Mouse (Mus musculus): Measurements from ENCODE around the gene Ppil6.

Ppil6 gene

GRCm38 (mm10) chr10:41479961-41480360 is 10.3 kb upstream of the Ppil6 start:
- DNase-seq, result no peak

GRCm38 (mm10) chr10:41480938-41481880 is 9.0 kb upstream of the Ppil6 start:
- DNase-seq, result no peak

- no peak for DNase-seq
These were observed 7.8 kb upstream of the Ppil6 start for GRCm38 (mm10) chr10:41482446-41482845.

GRCm38 (mm10) chr10:41485778-41486177 is 4.5 kb upstream of the Ppil6 start:
- no peak for DNase-seq

- no peak for DNase-seq
These were observed 3.6 kb upstream of the Ppil6 start for GRCm38 (mm10) chr10:41486506-41487170.

- DNase-seq, result no peak
These were observed 1.4 kb upstream of the Ppil6 start for GRCm38 (mm10) chr10:41488877-41489276.

GRCm38 (mm10) chr10:41489294-41489693 is 945 bp upstream of the Ppil6 start:
- DNase-seq, result peak in 1 of 2 experiments; percentile 21

GRCm38 (mm10) chr10:41490518-41490873 is 257 bp downstream of the Ppil6 start:
- no peak for DNase-seq

GRCm38 (mm10) chr10:41491111-41491510 is 872 bp downstream of the Ppil6 start:
- no peak for DNase-seq

GRCm38 (mm10) chr10:41500941-41501340 is 10.7 kb downstream of the Ppil6 start:
- DNase-seq, result no peak

GRCm38 (mm10) chr10:41504996-41505395 is 14.8 kb downstream of the Ppil6 start:
- no peak for DNase-seq

- peak; percentile 56 to 76 for DNase-seq
These were observed 15.2 kb downstream of the Ppil6 start for GRCm38 (mm10) chr10:41505446-41505845.

- DNase-seq, result peak in 1 of 2 experiments; percentile 50
These were observed 18.9 kb downstream of the Ppil6 start for GRCm38 (mm10) chr10:41509160-41509559.

- no peak for DNase-seq
These were observed 24.1 kb downstream of the Ppil6 start for GRCm38 (mm10) chr10:41514301-41514700.

- DNase-seq, result no peak
These were observed 24.7 kb downstream of the Ppil6 start for GRCm38 (mm10) chr10:41514921-41515320.

- peak; percentile 79 to 83 for DNase-seq
These were observed 28.3 kb downstream of the Ppil6 start for GRCm38 (mm10) chr10:41518508-41518980.

- peak; percentile 93 to 95 for DNase-seq
These were observed 28.9 kb downstream of the Ppil6 start, which contains the start of gene Cd164 for GRCm38 (mm10) chr10:41518981-41519618. TSS of gene Cd164 (plus strand) at chr10:41519414.

- DNase-seq, result peak; percentile 71 to 76
These were observed 29.6 kb downstream of the Ppil6 start for GRCm38 (mm10) chr10:41519640-41520409.

GRCm38 (mm10) chr10:41520410-41520673 is 30.1 kb downstream of the Ppil6 start:
- no peak for DNase-seq

- no peak for DNase-seq
These were observed 33.1 kb downstream of the Ppil6 start for GRCm38 (mm10) chr10:41523386-41523785.

GRCm38 (mm10) chr10:41525696-41526095 is 35.5 kb downstream of the Ppil6 start:
- no peak for DNase-seq

- DNase-seq, result no peak
These were observed 39.7 kb downstream of the Ppil6 start for GRCm38 (mm10) chr10:41529972-41530371.

- DNase-seq, result no peak
These were observed 45.8 kb downstream of the Ppil6 start for GRCm38 (mm10) chr10:41535991-41536390.

All from lung, postnatal 4 days (tissue).